Comparison of ENCODE assay signal across 9 mouse cellular contexts in the genomic region with DNA sequence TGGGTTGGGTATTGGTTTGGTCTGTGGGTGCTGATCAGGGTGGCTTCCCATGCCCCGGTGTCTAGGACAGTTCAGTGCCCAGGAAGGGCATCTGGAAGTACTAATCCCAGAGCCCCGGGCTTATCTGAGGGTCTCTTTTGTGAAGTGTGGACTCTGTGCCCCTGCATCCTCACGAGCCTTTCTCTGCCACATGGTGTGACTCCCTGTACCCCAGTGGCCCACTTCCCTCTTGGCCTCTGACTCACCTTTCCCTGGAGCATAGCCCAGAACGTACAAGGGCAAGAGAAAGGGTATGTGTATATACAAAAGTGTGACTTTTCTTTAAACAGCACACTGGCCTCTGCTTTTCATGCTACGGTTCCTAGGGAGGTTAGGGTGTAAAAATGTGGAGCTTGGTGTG. TPM values are rescaled to one million over a fixed set of nuclear protein-coding genes. Genes with fewer than 3 reads are reported as not detected.
DNase-seq lines count a peak whose midpoint lies in the region; ATAC-seq and TF ChIP-seq lines count a peak whose summit lies in the region.
"Had no signal": no experiment of that assay in that cellular context is flagged by ENCODE, and none has a peak within 500 bp of the region (broad histone marks: within the 10 kb centered on the region; RNA-seq: fewer than 3 reads in every experiment).

No protein-coding gene starts in this region.

- H3K4me3 ChIP-seq in CH12.LX (replicated peaks in 1 of 3; ENCODE audit: low read depth in 2 of 3, low read length in 2 of 3, poor library complexity in 1 of 3): peak overlapping the region; percentile 72 to 86 (median 82)
- H3K4me3 ChIP-seq in liver, embryonic 14.5 days (ENCODE audit: insufficient read depth in 1 of 2, low read depth in 2 of 2, low read length in 2 of 2): peak overlapping the region; percentile 84 to 90

- TF ChIP-seq EP300 in CH12.LX (IDR thresholded peaks at IDR 0.05; ENCODE audit: low read length): no peak
- TF ChIP-seq EP300 in liver, embryonic 14.5 days (IDR thresholded peaks at IDR 0.05; ENCODE audit: low read depth): no peak

- TF ChIP-seq RAD21 in CH12.LX (IDR thresholded peaks at IDR 0.05; ENCODE audit: low read depth, low read length): no peak

- H3K27me3 ChIP-seq in CH12.LX (replicated peaks): no peaks in the 10 kb centered on the region
- H3K27me3 ChIP-seq in liver, embryonic 14.5 days (ENCODE audit: control insufficient read depth, insufficient read depth, low read length): no peaks in the 10 kb centered on the region

- WGBS in liver, embryonic 14.5 days (ENCODE audit: insufficient replicate concordance): 27% methylated on average over 5 of the region's 5 CpGs

- H3K79me2 ChIP-seq in CH12.LX (replicated peaks; ENCODE audit: control insufficient read depth, extremely low read depth, insufficient read depth, poor library complexity, severe bottlenecking): peaks cover 37% of the 10 kb centered on the region

- H3K9ac ChIP-seq in CH12.LX (ENCODE audit: insufficient read depth, low read depth): peak overlapping the region; percentile 10; the same call in 1 of the 2 replicates
- H3K9ac ChIP-seq in liver, embryonic 14.5 days (replicated peaks): peak overlapping the region; percentile 87

- H3K4me1 ChIP-seq in CH12.LX (ENCODE audit: control insufficient read depth in 1 of 2, insufficient read depth in 2 of 2): peaks cover 9 to 46% of the 10 kb centered on the region in 2 experiments; a peak in 3 of 4 replicates
- H3K4me1 ChIP-seq in liver, embryonic 14.5 days (replicated peaks; ENCODE audit: control insufficient read depth in 2 of 2, insufficient read depth in 2 of 2, low read length in 1 of 2): peaks cover 14 to 33% of the 10 kb centered on the region in 2 experiments

- no peaks in the 10 kb centered on the region for H3K9me3 ChIP-seq in CH12.LX (replicated peaks; ENCODE audit: low read length)
- no peaks in the 10 kb centered on the region for H3K9me3 ChIP-seq in liver, embryonic 14.5 days (ENCODE audit: control insufficient read depth, low read length)

- H3K27ac ChIP-seq in CH12.LX (ENCODE audit: insufficient read depth, low read depth): peak overlapping the region; percentile 26; the same call in 1 of the 2 replicates
- H3K27ac ChIP-seq in liver, embryonic 14.5 days: peak overlapping the region; percentile 53

- peaks cover 6 to 23% of the 10 kb centered on the region in 2 experiments for H3K36me3 ChIP-seq in CH12.LX (replicated peaks in 1 of 2; ENCODE audit: control insufficient read depth in 1 of 2, insufficient read depth in 1 of 2, low read length in 1 of 2)
- H3K36me3 ChIP-seq in liver, embryonic 14.5 days (replicated peaks; ENCODE audit: control insufficient read depth, insufficient read depth, low read depth): peaks cover 10% of the 10 kb centered on the region

- dilution Hi-C loops in CH12.LX (cut with MboI; ENCODE audit: extremely low pct_ligation_motif_present, extremely low pct_unique_long_range_greater_than_20kb, low sequenced_read_pairs): no loop called here

- peak overlapping the region; percentile 75 for H3K4me2 ChIP-seq in CH12.LX (ENCODE audit: insufficient read depth, low read depth, poor library complexity, severe bottlenecking)
- peak overlapping the region; percentile 70 for H3K4me2 ChIP-seq in liver, embryonic 14.5 days (ENCODE audit: low read depth)

- DNase-seq in adrenal gland, adult (ENCODE audit: inconsistent age in 2 of 2, low spot score in 1 of 2): peak; percentile 60 to 87
- DNase-seq in adrenal gland, postnatal 4 days (ENCODE audit: low spot score in 2 of 2): no peak
- peak; percentile 24 for DNase-seq in CH12.LX (ENCODE audit: extremely low read depth)
- DNase-seq in liver, embryonic 14.5 days (ENCODE audit: low read depth in 3 of 3, low spot score in 3 of 3): no peak
- no peak for DNase-seq in gastrocnemius, postnatal 10 days
- no peak for DNase-seq in cerebellum, adult 11 months
- DNase-seq in layer of hippocampus, adult 8-10 months (ENCODE audit: low spot score in 2 of 2): no peak

- TF ChIP-seq POLR2A in CH12.LX (IDR thresholded peaks at IDR 0.05; ENCODE audit: low read depth, low read length): no peak

- ATAC-seq in erythroid progenitor cell, adult 5-6 weeks (replicated peaks; ENCODE audit: low FRiP score, poor library complexity, severe bottlenecking): 0 out of 2 replicates have a peak, but pooled peaks have one; percentile 1
- ATAC-seq in liver, embryonic 14.5 days (ENCODE audit: insufficient read depth): no peak

- TF ChIP-seq CTCF in CH12.LX (conservative IDR thresholded peaks at IDR 0.05 in 1 of 2, IDR thresholded peaks at IDR 0.05 in 1 of 2; ENCODE audit: low read depth in 2 of 2, low read length in 2 of 2): no peak
- no peak for TF ChIP-seq CTCF in liver, embryonic 14.5 days (IDR thresholded peaks at IDR 0.05; ENCODE audit: low read depth)

- in situ Hi-C loops in CH12.LX (cut with MboI; ENCODE audit: low pct_ligation_motif_present, low pct_unique_long_range_greater_than_20kb, low sequenced_read_pairs): no loop called here

TF ChIP-seq in CH12.LX, 34 proteins besides CTCF, POLR2A, EP300 and RAD21:
- TF ChIP-seq UBTF (IDR thresholded peaks at IDR 0.05; ENCODE audit: low read depth, low read length): no peak
- TF ChIP-seq TBP (conservative IDR thresholded peaks at IDR 0.05; ENCODE audit: low read depth, low read length): no peak
- TF ChIP-seq USF2 (conservative IDR thresholded peaks at IDR 0.05; ENCODE audit: low read depth, low read length): no peak
- no peak for TF ChIP-seq NRF1 (IDR thresholded peaks at IDR 0.05; ENCODE audit: low read depth, low read length)
- TF ChIP-seq USF1 (IDR thresholded peaks at IDR 0.05; ENCODE audit: low read depth, low read length): no peak
- TF ChIP-seq JUND (conservative IDR thresholded peaks at IDR 0.05; ENCODE audit: low read depth, low read length): no peak
- no peak for TF ChIP-seq MEF2A (IDR thresholded peaks at IDR 0.05; ENCODE audit: borderline replicate concordance, low read depth, low read length)
- TF ChIP-seq PAX5 (IDR thresholded peaks at IDR 0.05; ENCODE audit: low read length): no peak
- TF ChIP-seq POLR2AphosphoS2 (IDR thresholded peaks at IDR 0.05; ENCODE audit: low read depth, low read length): no peak
- TF ChIP-seq ZC3H11A (IDR thresholded peaks at IDR 0.05; ENCODE audit: low read depth, low read length): no peak
- no peak for TF ChIP-seq ZNF384 (IDR thresholded peaks at IDR 0.05; ENCODE audit: low read depth, low read length)
- no peak for TF ChIP-seq RCOR1 (conservative IDR thresholded peaks at IDR 0.05; ENCODE audit: low read depth, low read length)
- no peak for TF ChIP-seq IRF4 (IDR thresholded peaks at IDR 0.05; ENCODE audit: low read depth, low read length)
- no peak for TF ChIP-seq NELFE (IDR thresholded peaks at IDR 0.05; ENCODE audit: low read depth, low read length)
- no peak for TF ChIP-seq MAFK (IDR thresholded peaks at IDR 0.05; ENCODE audit: insufficient replicate concordance, low read length)
- TF ChIP-seq BHLHE40 (IDR thresholded peaks at IDR 0.05; ENCODE audit: low read depth, low read length): no peak

RNA-seq across cellular contexts. Expression of gene Mybl2, which starts 1.2 kb away (rescaled TPM):
- 10 to 100 TPM; 20.4 to 24.0 TPM for total RNA-seq in adrenal gland, postnatal 4 days (2021)
- total RNA-seq in CH12.LX (2012; rRNA removed) (38.4 and 48.0 TPM in 2 replicates), CH12.LX (2014; rRNA removed) (34.1 and 36.0 TPM in 2 replicates)
- 131 and 189 TPM in 2 replicates for polyA plus RNA-seq in CH12.LX (2012; ENCODE audit: insufficient read length, low read depth)
- total RNA-seq in erythroid progenitor cell, adult 5-6 weeks (2015; ENCODE audit: low replicate concordance): 79.3 and 110 TPM in 2 replicates
- 121 and 132 TPM in 2 replicates for total RNA-seq in erythroid progenitor cell, adult 5-6 weeks (2017; ENCODE audit: low replicate concordance)
- 28.7 and 33.7 TPM in 2 replicates for polyA plus RNA-seq in liver, embryonic 14.5 days (2012; rRNA removed)
- 30.8 and 33.5 TPM in 2 replicates for polyA plus RNA-seq in liver, embryonic 14.5 days (2014; fragmentation: Nextera tagmentation; extraction: Ambion mirVana)
- total RNA-seq in gastrocnemius, postnatal 10 days (2021): 1 to 10 TPM; 4.5 to 4.9 TPM
- total RNA-seq in layer of hippocampus, adult 8-10 months (2022): 1 to 10 TPM; 1.0 to 2.8 (median 1.8) TPM

RNA-seq across cellular contexts. Expression of gene Gtsf1l, which starts 31.9 kb away (rescaled TPM):
- not detected for total RNA-seq in adrenal gland, postnatal 4 days (2021)
- total RNA-seq in CH12.LX (2012; rRNA removed) (not detected in 2 replicates), CH12.LX (2014; rRNA removed) (not detected in 2 replicates)
- not detected in 2 replicates for polyA plus RNA-seq in CH12.LX (2012; ENCODE audit: insufficient read length, low read depth)
- not detected in 2 replicates for total RNA-seq in erythroid progenitor cell, adult 5-6 weeks (2015; ENCODE audit: low replicate concordance)
- not detected in 2 replicates for total RNA-seq in erythroid progenitor cell, adult 5-6 weeks (2017; ENCODE audit: low replicate concordance)
- polyA plus RNA-seq in liver, embryonic 14.5 days (2012; rRNA removed): not detected in 2 replicates
- not detected in 2 replicates for polyA plus RNA-seq in liver, embryonic 14.5 days (2014; fragmentation: Nextera tagmentation; extraction: Ambion mirVana)
- not detected for total RNA-seq in gastrocnemius, postnatal 10 days (2021)
- not detected for total RNA-seq in layer of hippocampus, adult 8-10 months (2022)
- polyA plus RNA-seq: frontal cortex, adult 2 months had no signal

RNA-seq across cellular contexts. Expression of gene Ift52, which starts 38.6 kb away (rescaled TPM):
- 10 to 100 TPM; 56.6 to 62.0 TPM for total RNA-seq in adrenal gland, postnatal 4 days (2021)
- total RNA-seq in CH12.LX (2012; rRNA removed) (11.3 and 13.0 TPM in 2 replicates), CH12.LX (2014; rRNA removed) (13.1 and 14.4 TPM in 2 replicates)
- 33.6 and 39.8 TPM in 2 replicates for polyA plus RNA-seq in CH12.LX (2012; ENCODE audit: insufficient read length, low read depth)
- total RNA-seq in erythroid progenitor cell, adult 5-6 weeks (2015; ENCODE audit: low replicate concordance): 9.2 and 9.7 TPM in 2 replicates
- 7.6 and 12.3 TPM in 2 replicates for total RNA-seq in erythroid progenitor cell, adult 5-6 weeks (2017; ENCODE audit: low replicate concordance)
- 8.1 and 10.9 TPM in 2 replicates for polyA plus RNA-seq in liver, embryonic 14.5 days (2012; rRNA removed)
- 15.6 and 16.3 TPM in 2 replicates for polyA plus RNA-seq in liver, embryonic 14.5 days (2014; fragmentation: Nextera tagmentation; extraction: Ambion mirVana)
- 10 to 100 TPM; 15.7 to 18.1 TPM for total RNA-seq in gastrocnemius, postnatal 10 days (2021)
- total RNA-seq in layer of hippocampus, adult 8-10 months (2022): 10 to 100 TPM; 32.5 to 38.2 (median 35.5) TPM

Comparison
In these comparisons a context has a peak if more than half of its experiments do, and no peak if none do; other contexts are left out.
1. DNase-seq: peak in adrenal gland, adult (2 of 2) and CH12.LX (single experiment); none in adrenal gland, postnatal 4 days (0 of 2), liver, embryonic 14.5 days (0 of 3), gastrocnemius, postnatal 10 days (single experiment), cerebellum, adult 11 months (single experiment) and layer of hippocampus, adult 8-10 months (0 of 2).